Comparison of ENCODE assay signal across 33 mouse cellular contexts in the genomic region with DNA sequence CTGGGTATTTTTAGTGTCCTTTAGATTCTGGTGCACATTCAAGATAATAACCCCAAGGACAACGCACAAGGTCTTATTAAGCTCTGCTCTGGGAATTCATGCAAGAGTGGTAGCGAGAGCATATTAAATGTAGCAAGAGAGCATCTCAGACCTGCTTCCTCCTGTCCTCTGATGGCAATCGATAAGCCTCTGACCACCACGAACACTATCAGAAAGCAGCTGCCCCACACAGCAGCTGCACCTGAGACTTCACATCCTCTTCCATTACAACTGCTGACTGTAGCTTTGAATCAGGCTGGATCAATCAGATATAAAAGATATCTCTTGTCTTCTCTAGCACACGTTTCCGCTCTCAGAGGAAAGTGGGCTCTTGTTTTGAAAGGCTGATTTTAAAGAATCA.
DNase-seq lines count a peak whose midpoint lies in the region; ATAC-seq and TF ChIP-seq lines count a peak whose summit lies in the region.
"Had no signal": no experiment of that assay in that cellular context is flagged by ENCODE, and none has a peak within 500 bp of the region (broad histone marks: within the 10 kb centered on the region; RNA-seq: fewer than 3 reads in every experiment).

No protein-coding gene starts in this region.

- WGBS in midbrain, embryonic 11.5 days: 74% methylated on average over 6 of the region's 6 CpGs
- WGBS in midbrain, postnatal 0 days: 66% methylated on average over 6 of the region's 6 CpGs

- H3K4me3 ChIP-seq in midbrain, embryonic 11.5 days (ENCODE audit: low read depth, low read length): no peak overlapping the region
- no peak overlapping the region for H3K4me3 ChIP-seq in midbrain, postnatal 0 days (ENCODE audit: low read depth, low read length)
- no peak overlapping the region for H3K4me3 ChIP-seq in MEL (ENCODE audit: control insufficient read depth in 1 of 2, insufficient read depth in 1 of 2, low read depth in 2 of 2, low read length in 2 of 2)
- H3K4me3 ChIP-seq: erythroblast, embryonic 14.5 days; heart, embryonic 13.5 days; hindbrain, embryonic 10.5 days; hindbrain, embryonic 15.5 days; kidney, embryonic 15.5 days; neural tube, embryonic 13.5 days had no signal

- intact Hi-C loops in heart, postnatal 10 days (cut with DNase I): no loop called here

- TF ChIP-seq CTCF in midbrain, postnatal 0 days (IDR thresholded peaks at IDR 0.05): no peak
- TF ChIP-seq CTCF in MEL (IDR thresholded peaks at IDR 0.05 in 2 of 3, conservative IDR thresholded peaks at IDR 0.05 in 1 of 3; ENCODE audit: control insufficient read depth in 1 of 3, insufficient read depth in 1 of 3, low read depth in 2 of 3, low read length in 3 of 3, poor library complexity in 1 of 3, severe bottlenecking in 1 of 3): no peak

- H3K27me3 ChIP-seq in midbrain, embryonic 11.5 days (ENCODE audit: control insufficient read depth, insufficient read depth, low read length): no peaks in the 10 kb centered on the region
- no peaks in the 10 kb centered on the region for H3K27me3 ChIP-seq in midbrain, postnatal 0 days (ENCODE audit: insufficient read depth, low read length)
- no peaks in the 10 kb centered on the region for H3K27me3 ChIP-seq in MEL (ENCODE audit: control insufficient read depth in 1 of 2, insufficient read depth in 2 of 2, low read length in 2 of 2)
- H3K27me3 ChIP-seq: heart, embryonic 13.5 days; hindbrain, embryonic 15.5 days; kidney, embryonic 15.5 days; neural tube, embryonic 13.5 days had no signal

- no peaks in the 10 kb centered on the region for H3K79me2 ChIP-seq in MEL (ENCODE audit: control insufficient read depth, insufficient read depth, low read length, poor library complexity)

- no peak overlapping the region for H3K27ac ChIP-seq in midbrain, embryonic 11.5 days (ENCODE audit: low read depth, low read length)
- no peak overlapping the region for H3K27ac ChIP-seq in midbrain, postnatal 0 days (ENCODE audit: low read depth, low read length)
- H3K27ac ChIP-seq in MEL (ENCODE audit: control insufficient read depth, low read depth, low read length): no peak overlapping the region
- H3K27ac ChIP-seq: heart, embryonic 13.5 days; hindbrain, embryonic 10.5 days; hindbrain, embryonic 15.5 days; kidney, embryonic 15.5 days; liver, embryonic 14.5 days; macrophage; neural tube, embryonic 13.5 days had no signal

- TF ChIP-seq EP300 in MEL (IDR thresholded peaks at IDR 0.05; ENCODE audit: low read depth in 1 of 2, low read length in 2 of 2): peak; percentile 64 to 80

- no peak for TF ChIP-seq RAD21 in MEL (IDR thresholded peaks at IDR 0.05; ENCODE audit: low read depth, low read length)

- DNase-seq in midbrain, embryonic 11.5 days (ENCODE audit: low spot score, missing footprints): no peak
- no peak for DNase-seq in midbrain, postnatal 0 days (ENCODE audit: low spot score)
- peak; percentile 47 for DNase-seq in MEL (ENCODE audit: low read depth, low spot score)
- no peak for DNase-seq in right cerebral cortex, postnatal 36 days (ENCODE audit: low spot score in 2 of 2)
- no peak for DNase-seq in adrenal gland, postnatal 10 days
- no peak for DNase-seq in heart, postnatal 10 days
- DNase-seq: adrenal gland, postnatal 14 days; cerebellum, adult 11-12 months; cerebellum, adult 9-11 months; gastrocnemius, postnatal 14 days; heart, adult 18-20 months; heart, postnatal 14 days; kidney, adult 11 months; kidney, postnatal 25 days; liver; lung, adult 2 months; lung, postnatal 10 days; right cerebral cortex, postnatal 25 days; spleen, adult 18-20 months; thymus, adult 2 months; thymus, postnatal 36 days had no signal

- H3K4me1 ChIP-seq in midbrain, embryonic 11.5 days (ENCODE audit: control insufficient read depth, insufficient read depth, low read length): peaks cover 6% of the 10 kb centered on the region; the same call in 1 of the 2 replicates
- H3K4me1 ChIP-seq in midbrain, postnatal 0 days (ENCODE audit: insufficient read depth, low read length): no peaks in the 10 kb centered on the region
- peaks cover 3 to 49% of the 10 kb centered on the region in 2 experiments; a peak in 3 of 4 replicates for H3K4me1 ChIP-seq in MEL (ENCODE audit: control insufficient read depth in 1 of 2, insufficient read depth in 2 of 2, low read length in 2 of 2)
- H3K4me1 ChIP-seq: hindbrain, embryonic 15.5 days; kidney, embryonic 15.5 days; neural tube, embryonic 13.5 days had no signal

- no peak overlapping the region for H3K4me2 ChIP-seq in midbrain, embryonic 11.5 days
- no peak overlapping the region for H3K4me2 ChIP-seq in midbrain, postnatal 0 days (ENCODE audit: low read depth, low read length, poor library complexity, severe bottlenecking)
- H3K4me2 ChIP-seq: heart, embryonic 13.5 days; hindbrain, embryonic 15.5 days; kidney, embryonic 15.5 days; neural tube, embryonic 13.5 days had no signal

- ATAC-seq in midbrain, embryonic 11.5 days (ENCODE audit: low FRiP score): 0 out of 2 replicates have a peak, but pooled peaks have one; percentile 35
- no peak for ATAC-seq in midbrain, postnatal 0 days (ENCODE audit: low FRiP score)
- peak; percentile 14 for ATAC-seq in megakaryocyte progenitor cell, adult 5-6 weeks (replicated peaks; ENCODE audit: poor library complexity)
- ATAC-seq: activated CD4-positive, CD25-positive, alpha-beta regulatory T cell, adult 4 months; CD4-positive, CD25-positive, alpha-beta regulatory T cell, adult 4 months; inflammation-experienced regulatory T-cells, adult 6 months had no signal

- TF ChIP-seq POLR2A in MEL (IDR thresholded peaks at IDR 0.05; ENCODE audit: control insufficient read depth in 1 of 2, insufficient read depth in 1 of 2, low read depth in 1 of 2, low read length in 2 of 2, poor library complexity in 1 of 2): no peak

- no peaks in the 10 kb centered on the region for H3K9me3 ChIP-seq in midbrain, embryonic 11.5 days (ENCODE audit: control insufficient read depth, low read length)
- no peaks in the 10 kb centered on the region for H3K9me3 ChIP-seq in midbrain, postnatal 0 days (ENCODE audit: low read length)
- H3K9me3 ChIP-seq in MEL (replicated peaks; ENCODE audit: insufficient read depth, low read length): no peaks in the 10 kb centered on the region
- H3K9me3 ChIP-seq: heart, embryonic 13.5 days; hindbrain, embryonic 10.5 days; hindbrain, embryonic 15.5 days; kidney, embryonic 15.5 days; neural tube, embryonic 13.5 days had no signal

- H3K9ac ChIP-seq in midbrain, embryonic 11.5 days (ENCODE audit: low read length): no peak overlapping the region
- no peak overlapping the region for H3K9ac ChIP-seq in midbrain, postnatal 0 days (replicated peaks; ENCODE audit: low read length, poor library complexity, severe bottlenecking)
- no peak overlapping the region for H3K9ac ChIP-seq in MEL (ENCODE audit: control insufficient read depth, low read depth, low read length, poor library complexity, severe bottlenecking)
- H3K9ac ChIP-seq: heart, embryonic 13.5 days; hindbrain, embryonic 15.5 days; kidney, embryonic 15.5 days; liver, embryonic 14.5 days; neural tube, embryonic 13.5 days had no signal

- no peaks in the 10 kb centered on the region for H3K36me3 ChIP-seq in midbrain, embryonic 11.5 days (ENCODE audit: control insufficient read depth, insufficient read depth, low read length)
- H3K36me3 ChIP-seq in midbrain, postnatal 0 days (ENCODE audit: insufficient read depth, low read length): no peaks in the 10 kb centered on the region
- peaks cover 0 to 52% of the 10 kb centered on the region in 2 experiments; a peak in 2 of 4 replicates for H3K36me3 ChIP-seq in MEL (ENCODE audit: control insufficient read depth in 1 of 2, insufficient read depth in 2 of 2, low read length in 2 of 2)
- H3K36me3 ChIP-seq: heart, embryonic 13.5 days; hindbrain, embryonic 10.5 days; hindbrain, embryonic 15.5 days; kidney, embryonic 15.5 days; neural tube, embryonic 13.5 days had no signal

TF ChIP-seq in MEL, 35 proteins besides CTCF, POLR2A, EP300 and RAD21:
- TF ChIP-seq NELFE (IDR thresholded peaks at IDR 0.05; ENCODE audit: low read depth, low read length) (no peak), SMC3 (IDR thresholded peaks at IDR 0.05; ENCODE audit: low read depth, low read length) (no peak), TAL1 (IDR thresholded peaks at IDR 0.05; ENCODE audit: low read length) (peak; percentile 64), UBTF (IDR thresholded peaks at IDR 0.05; ENCODE audit: borderline replicate concordance, insufficient read depth, low read depth, low read length) (no peak), MYC (IDR thresholded peaks at IDR 0.05; ENCODE audit: low read depth, low read length) (no peak), ETS1 (IDR thresholded peaks at IDR 0.05; ENCODE audit: low read depth, low read length) (peak; percentile 79), MYB (IDR thresholded peaks at IDR 0.05; ENCODE audit: low read depth, low read length) (no peak), USF2 (IDR thresholded peaks at IDR 0.05; ENCODE audit: borderline replicate concordance in 1 of 2, insufficient read depth in 1 of 2, low read depth in 1 of 2, low read length in 2 of 2) (no peak), TCF12 (IDR thresholded peaks at IDR 0.05; ENCODE audit: low read depth, low read length) (peak; percentile 88), NRF1 (IDR thresholded peaks at IDR 0.05; ENCODE audit: insufficient read depth, low read depth, low read length, poor library complexity, severe bottlenecking) (no peak), ZC3H11A (IDR thresholded peaks at IDR 0.05; ENCODE audit: low read depth, low read length) (no peak), RCOR1 (IDR thresholded peaks at IDR 0.05; ENCODE audit: low read depth, low read length) (peak; percentile 60; the same call in 1 of the 2 replicates), GATA1 (IDR thresholded peaks at IDR 0.05; ENCODE audit: low read depth, low read length) (peak; percentile 88), CHD1 (IDR thresholded peaks at IDR 0.05; ENCODE audit: low read depth, low read length) (no peak)
TF ChIP-seq in MEL: peak in this region for 5.
